In genomic region chr2:31282266-31282665, GRCm38 (mm10) we compare ENCODE assay signal across 12 mouse cellular contexts. TPM values are rescaled to one million over a fixed set of nuclear protein-coding genes. Genes with fewer than 3 reads are reported as not detected.
DNase-seq lines count a peak whose midpoint lies in the region; ATAC-seq and TF ChIP-seq lines count a peak whose summit lies in the region.
"Had no signal": no experiment of that assay in that cellular context is flagged by ENCODE, and none has a peak within 500 bp of the region (broad histone marks: within the 10 kb centered on the region; RNA-seq: fewer than 3 reads in every experiment).

No protein-coding gene starts in this region.

- H3K9me3 ChIP-seq in hindbrain, postnatal 0 days (ENCODE audit: low read length): no peaks in the 10 kb centered on the region
- H3K9me3 ChIP-seq in hindbrain, embryonic 12.5 days (replicated peaks): no peaks in the 10 kb centered on the region
- no peaks in the 10 kb centered on the region for H3K9me3 ChIP-seq in stomach, postnatal 0 days (ENCODE audit: control insufficient read depth, low read length)
- H3K9me3 ChIP-seq: embryonic facial prominence, embryonic 15.5 days; heart, embryonic 10.5 days; liver, embryonic 13.5 days; midbrain, embryonic 12.5 days had no signal

- no peak for TF ChIP-seq POLR2A in bone marrow macrophage, adult 2 months (IDR thresholded peaks at IDR 0.05; ENCODE audit: borderline replicate concordance, low read depth, low read length)

- TF ChIP-seq CTCF in hindbrain, postnatal 0 days (IDR thresholded peaks at IDR 0.05; ENCODE audit: low read depth): peak; percentile 64
- TF ChIP-seq CTCF in bone marrow macrophage, adult 2 months (IDR thresholded peaks at IDR 0.05; ENCODE audit: low read depth, low read length): peak; percentile 13; the same call in 1 of the 2 replicates
- peak; percentile 58 for TF ChIP-seq CTCF in stomach, postnatal 0 days (IDR thresholded peaks at IDR 0.05; ENCODE audit: low read depth)

- H3K27ac ChIP-seq in hindbrain, postnatal 0 days: no peak overlapping the region
- no peak overlapping the region for H3K27ac ChIP-seq in hindbrain, embryonic 12.5 days
- H3K27ac ChIP-seq in bone marrow macrophage, adult 2 months (ENCODE audit: insufficient read depth, low read depth, low read length): no peak overlapping the region
- no peak overlapping the region for H3K27ac ChIP-seq in stomach, postnatal 0 days (replicated peaks)
- H3K27ac ChIP-seq: embryonic facial prominence, embryonic 15.5 days; heart, embryonic 10.5 days; liver, embryonic 13.5 days; midbrain, embryonic 12.5 days had no signal

- H3K4me3 ChIP-seq in hindbrain, postnatal 0 days (ENCODE audit: low read length): no peak overlapping the region
- no peak overlapping the region for H3K4me3 ChIP-seq in hindbrain, embryonic 12.5 days
- H3K4me3 ChIP-seq in bone marrow macrophage, adult 2 months (ENCODE audit: insufficient read depth, low read length): no peak overlapping the region
- H3K4me3 ChIP-seq in stomach, postnatal 0 days (ENCODE audit: low read depth, low read length): no peak overlapping the region
- H3K4me3 ChIP-seq: embryonic facial prominence, embryonic 15.5 days; heart, embryonic 10.5 days; liver, embryonic 13.5 days; midbrain, embryonic 12.5 days had no signal

- no peaks in the 10 kb centered on the region for H3K27me3 ChIP-seq in hindbrain, postnatal 0 days (ENCODE audit: insufficient read depth, low read length)
- no peaks in the 10 kb centered on the region for H3K27me3 ChIP-seq in hindbrain, embryonic 12.5 days
- no peaks in the 10 kb centered on the region for H3K27me3 ChIP-seq in stomach, postnatal 0 days (ENCODE audit: control insufficient read depth, insufficient read depth, low read length)
- H3K27me3 ChIP-seq: embryonic facial prominence, embryonic 15.5 days; liver, embryonic 13.5 days; midbrain, embryonic 12.5 days had no signal

- no peaks in the 10 kb centered on the region for H3K4me1 ChIP-seq in hindbrain, postnatal 0 days (ENCODE audit: insufficient read depth, low read length)
- H3K4me1 ChIP-seq in hindbrain, embryonic 12.5 days: no peaks in the 10 kb centered on the region
- no peaks in the 10 kb centered on the region for H3K4me1 ChIP-seq in bone marrow macrophage, adult 2 months (ENCODE audit: control insufficient read depth, insufficient read depth, low read length)
- no peaks in the 10 kb centered on the region for H3K4me1 ChIP-seq in stomach, postnatal 0 days (replicated peaks; ENCODE audit: control insufficient read depth, insufficient read depth)
- H3K4me1 ChIP-seq: embryonic facial prominence, embryonic 15.5 days; heart, embryonic 10.5 days; liver, embryonic 13.5 days had no signal

- peaks cover 44% of the 10 kb centered on the region for H3K36me3 ChIP-seq in hindbrain, postnatal 0 days (ENCODE audit: insufficient read depth, low read length)
- peaks cover 71% of the 10 kb centered on the region for H3K36me3 ChIP-seq in hindbrain, embryonic 12.5 days
- H3K36me3 ChIP-seq in stomach, postnatal 0 days (ENCODE audit: control insufficient read depth, insufficient read depth, low read length): no peaks in the 10 kb centered on the region; the same call in 1 of the 2 replicates
- H3K36me3 ChIP-seq: liver, embryonic 13.5 days had no signal

- WGBS in hindbrain, postnatal 0 days: 51% methylated on average over 7 of the region's 7 CpGs
- WGBS in hindbrain, embryonic 12.5 days: 48% methylated on average over 7 of the region's 7 CpGs
- 56% methylated on average over 7 of the region's 7 CpGs for WGBS in stomach, postnatal 0 days

- no peak for TF ChIP-seq EP300 in stomach, postnatal 0 days (optimal IDR thresholded peaks at IDR 0.05)

- H3K9ac ChIP-seq in hindbrain, postnatal 0 days (replicated peaks; ENCODE audit: low read length): no peak overlapping the region
- H3K9ac ChIP-seq in hindbrain, embryonic 12.5 days: no peak overlapping the region
- H3K9ac ChIP-seq in stomach, postnatal 0 days (ENCODE audit: low read length): no peak overlapping the region
- H3K9ac ChIP-seq: embryonic facial prominence, embryonic 15.5 days; liver, embryonic 13.5 days; midbrain, embryonic 12.5 days had no signal

- ATAC-seq in hindbrain, postnatal 0 days: no peak
- ATAC-seq in hindbrain, embryonic 12.5 days (ENCODE audit: low FRiP score): no peak
- no peak for ATAC-seq in stomach, postnatal 0 days (ENCODE audit: low FRiP score, low TSS enrichment)

- no peak for DNase-seq in hindbrain, postnatal 0 days (ENCODE audit: low spot score)
- DNase-seq in retina, postnatal 1 day: peak; percentile 53
- no peak for DNase-seq in retina, embryonic 14.5 days (ENCODE audit: low spot score)
- no peak for DNase-seq in stomach, postnatal 0 days (ENCODE audit: low spot score)
- no peak for DNase-seq in ovary, postnatal 10 days (ENCODE audit: low spot score)
- DNase-seq: liver, embryonic 13.5 days; thymus, postnatal 14 days had no signal

- H3K4me2 ChIP-seq in hindbrain, postnatal 0 days (ENCODE audit: low read depth, low read length): no peak overlapping the region
- H3K4me2 ChIP-seq in hindbrain, embryonic 12.5 days (replicated peaks): no peak overlapping the region
- H3K4me2 ChIP-seq in stomach, postnatal 0 days (replicated peaks; ENCODE audit: low read depth): no peak overlapping the region
- H3K4me2 ChIP-seq: embryonic facial prominence, embryonic 15.5 days; liver, embryonic 13.5 days; midbrain, embryonic 12.5 days had no signal

RNA-seq across cellular contexts. Expression of gene Hmcn2, which starts 31.9 kb away (rescaled TPM):
- total RNA-seq in hindbrain, postnatal 0 days (2014; rRNA removed): 0.68 TPM in 2 replicates
- 0.16 and 0.54 TPM in 2 replicates for polyA plus RNA-seq in hindbrain, postnatal 0 days (2015; fragmentation: Nextera tagmentation; extraction: Ambion mirVana)
- 0.30 and 0.33 TPM in 2 replicates for polyA plus RNA-seq in hindbrain, embryonic 12.5 days (2016; fragmentation: Nextera tagmentation; extraction: Ambion mirVana)
- polyA plus RNA-seq in bone marrow macrophage, adult 2 months (2012; ENCODE audit: insufficient read depth, insufficient read length, missing spikeins): not detected in 2 replicates
- 2.6 and 3.4 TPM in 2 replicates for polyA plus RNA-seq in stomach, postnatal 0 days (2015; fragmentation: Nextera tagmentation; extraction: Ambion mirVana)

RNA-seq across cellular contexts. Expression of gene Ncs1, which starts 36.6 kb away (rescaled TPM):
- total RNA-seq in hindbrain, postnatal 0 days (2014; rRNA removed): 185 and 190 TPM in 2 replicates
- polyA plus RNA-seq in hindbrain, postnatal 0 days (2015; fragmentation: Nextera tagmentation; extraction: Ambion mirVana): 162 and 167 TPM in 2 replicates
- 99.8 and 107 TPM in 2 replicates for polyA plus RNA-seq in hindbrain, embryonic 12.5 days (2016; fragmentation: Nextera tagmentation; extraction: Ambion mirVana)
- polyA plus RNA-seq in bone marrow macrophage, adult 2 months (2012; ENCODE audit: insufficient read depth, insufficient read length, missing spikeins): 1.3 and 2.5 TPM in 2 replicates
- polyA plus RNA-seq in stomach, postnatal 0 days (2015; fragmentation: Nextera tagmentation; extraction: Ambion mirVana): 9.8 and 10.1 TPM in 2 replicates

Comparison
In these comparisons a context has a peak if more than half of its experiments do, and no peak if none do; other contexts are left out.
1. CTCF ChIP-seq: peak in every context shown above with its lines; median percentile 64 in hindbrain, postnatal 0 days; 58 in stomach, postnatal 0 days; 13 in bone marrow macrophage, adult 2 months.